Mouse (Mus musculus) embryonic facial prominence, embryonic 12.5 days (tissue): ENCODE data around the gene Akap8l. TPM values are rescaled to one million over a fixed set of nuclear protein-coding genes. Genes with fewer than 3 reads are reported as not detected.

Source experiments
- ATAC-seq: fragments of 200-750 bp; cut with Nextera tagmentation; 2 replicates; pipeline ENCODE4 v1.8.0; 2017; ENCODE audit not compliant: insufficient number of reproducible peaks, insufficient read depth, low FRiP score, low TSS enrichment
- H3K27ac ChIP-seq: fragments of 300-500 bp; sonication (generic); 2 replicates; pipeline ENCODE4 v1.5.1; 2016; ENCODE audit warnings: mild to moderate bottlenecking
- H3K27me3 ChIP-seq: fragments of 300-500 bp; sonication (generic); 2 replicates; pipeline ENCODE4 v1.6.1; 2016; ENCODE audit warnings: mild to moderate bottlenecking, moderate library complexity
- H3K36me3 ChIP-seq: fragments of 300-500 bp; sonication (generic); 2 replicates; pipeline ENCODE4 v1.6.1; 2016; ENCODE audit warnings: mild to moderate bottlenecking
- H3K4me1 ChIP-seq: fragments of 300-500 bp; sonication (generic); 2 replicates; pipeline ENCODE4 v1.6.1; 2016
- H3K4me2 ChIP-seq: fragments of 300-500 bp; sonication (generic); replicated peaks from 2 replicates; pipeline ENCODE4 v1.6.1; 2016; ENCODE audit warnings: mild to moderate bottlenecking, moderate library complexity
- H3K4me3 ChIP-seq: fragments of 300-500 bp; sonication (generic); 2 replicates; pipeline ENCODE4 v1.5.1; 2016; ENCODE audit warnings: mild to moderate bottlenecking
- H3K9ac ChIP-seq: fragments of 300-500 bp; sonication (generic); 2 replicates; pipeline ENCODE4 v1.6.1; 2016; ENCODE audit warnings: mild to moderate bottlenecking, moderate library complexity
- H3K9me3 ChIP-seq: fragments of 300-500 bp; sonication (generic); 2 replicates; pipeline ENCODE4 v1.6.1; 2016; ENCODE audit warnings: mild to moderate bottlenecking, moderate library complexity
- WGBS: fragments of 180-500 bp; shearing (Covaris S2); methylation state at CpG from one replicate; pipeline ENCODE4 v1.1.7; 2016; 5-methylcytosine and 5-hydroxymethylcytosine counted together
- polyA plus RNA-seq: library from polyadenylated mRNA; unstranded; fragments of >200 nt; fragmentation: Nextera tagmentation; extraction: Ambion mirVana; gene quantifications from 2 replicates; pipeline ENCODE4 v1.2.1, GENCODE M21; 2016

Akap8l gene
- polyA plus RNA-seq, 1 experiment from 2014 or later = 107 TPM

- peaks cover 89% of the 10 kb centered on the region for H3K36me3 ChIP-seq
- H3K27me3 ChIP-seq = no peaks in the 10 kb centered on the region
- H3K9ac ChIP-seq = no peak overlapping the region
- WGBS = 85% methylated on average over 24 of the region's 24 CpGs
- H3K27ac ChIP-seq = no peak overlapping the region
- no peaks in the 10 kb centered on the region for H3K4me1 ChIP-seq
- no peak for ATAC-seq
- H3K4me3 ChIP-seq = no peak overlapping the region
- H3K9me3 ChIP-seq = no peaks in the 10 kb centered on the region
- no peak overlapping the region for H3K4me2 ChIP-seq
Observed at GRCm38 (mm10) chr17:32356766-32357760, 6.7 kb upstream of the Akap8l start.

- ATAC-seq = no peak
- no peak overlapping the region for H3K9ac ChIP-seq
- WGBS = 84% methylated on average over 9 of the region's 9 CpGs
- H3K4me1 ChIP-seq = no peaks in the 10 kb centered on the region
- H3K4me2 ChIP-seq = no peak overlapping the region
- no peaks in the 10 kb centered on the region for H3K27me3 ChIP-seq
- H3K4me3 ChIP-seq = no peak overlapping the region
- no peaks in the 10 kb centered on the region for H3K9me3 ChIP-seq
- no peak overlapping the region for H3K27ac ChIP-seq
- H3K36me3 ChIP-seq = peaks cover 82% of the 10 kb centered on the region
Observed at GRCm38 (mm10) chr17:32356281-32356680, 5.9 kb upstream of the Akap8l start.

- no peaks in the 10 kb centered on the region for H3K27me3 ChIP-seq
- ATAC-seq = no peak
- no peaks in the 10 kb centered on the region for H3K9me3 ChIP-seq
- no peaks in the 10 kb centered on the region for H3K4me1 ChIP-seq
- H3K4me2 ChIP-seq = no peak overlapping the region
- H3K4me3 ChIP-seq = no peak overlapping the region
- H3K27ac ChIP-seq = no peak overlapping the region
- 88% methylated on average over 6 of the region's 6 CpGs for WGBS
- peaks cover 69% of the 10 kb centered on the region for H3K36me3 ChIP-seq
- H3K9ac ChIP-seq = no peak overlapping the region
Observed at GRCm38 (mm10) chr17:32355031-32355430, 4.6 kb upstream of the Akap8l start.

GRCm38 (mm10) chr17:32354211-32354610, 3.8 kb upstream of the Akap8l start:
- peaks cover 61% of the 10 kb centered on the region for H3K36me3 ChIP-seq
- H3K4me2 ChIP-seq = no peak overlapping the region
- no peak overlapping the region for H3K4me3 ChIP-seq
- H3K9ac ChIP-seq = no peak overlapping the region
- no peaks in the 10 kb centered on the region for H3K9me3 ChIP-seq
- H3K4me1 ChIP-seq = peaks cover 3% of the 10 kb centered on the region
- WGBS = 59% methylated on average over 5 of the region's 5 CpGs
- no peak overlapping the region for H3K27ac ChIP-seq
- no peaks in the 10 kb centered on the region for H3K27me3 ChIP-seq
- ATAC-seq = no peak

- 79% methylated on average over 4 of the region's 4 CpGs for WGBS
- Histone ChIP-seq H3K9ac (no peak overlapping the region), H3K4me2 (no peak overlapping the region), H3K36me3 (peaks cover 56% of the 10 kb centered on the region), H3K27me3 (no peaks in the 10 kb centered on the region), H3K4me1 (peaks cover 8% of the 10 kb centered on the region), H3K9me3 (no peaks in the 10 kb centered on the region), H3K27ac (no peak overlapping the region), H3K4me3 (no peak overlapping the region)
- ATAC-seq = no peak
Observed at GRCm38 (mm10) chr17:32353696-32354095, 3.3 kb upstream of the Akap8l start.

GRCm38 (mm10) chr17:32351726-32352125, 1.3 kb upstream of the Akap8l start:
- Histone ChIP-seq H3K9me3 (no peaks in the 10 kb centered on the region), H3K9ac (no peak overlapping the region), H3K27me3 (no peaks in the 10 kb centered on the region), H3K4me2 (no peak overlapping the region), H3K4me1 (peaks cover 11% of the 10 kb centered on the region), H3K36me3 (peaks cover 36% of the 10 kb centered on the region), H3K4me3 (no peak overlapping the region), H3K27ac (no peak overlapping the region)
- no peak for ATAC-seq

- H3K4me2 ChIP-seq = peak overlapping the region; percentile 71
- peaks cover 11% of the 10 kb centered on the region for H3K4me1 ChIP-seq
- no peak for ATAC-seq
- H3K9ac ChIP-seq = no peak overlapping the region
- 74% methylated on average over 3 of the region's 3 CpGs for WGBS
- no peaks in the 10 kb centered on the region for H3K9me3 ChIP-seq
- peaks cover 31% of the 10 kb centered on the region for H3K36me3 ChIP-seq
- 0 out of 2 replicates have a peak overlapping the region, but pooled peaks have one; percentile 87 for H3K4me3 ChIP-seq
- H3K27me3 ChIP-seq = no peaks in the 10 kb centered on the region
- H3K27ac ChIP-seq = no peak overlapping the region
Observed at GRCm38 (mm10) chr17:32351269-32351668, 862 bp upstream of the Akap8l start.

GRCm38 (mm10) chr17:32349851-32350381, 491 bp downstream of the Akap8l start:
- Histone ChIP-seq H3K27ac (peak overlapping the region; percentile 66), H3K27me3 (no peaks in the 10 kb centered on the region), H3K9ac (peak overlapping the region; percentile 72), H3K36me3 (peaks cover 18% of the 10 kb centered on the region), H3K4me2 (peak overlapping the region; percentile 71), H3K4me3 (peak overlapping the region; percentile 87), H3K4me1 (peaks cover 11% of the 10 kb centered on the region), H3K9me3 (no peaks in the 10 kb centered on the region)
- no peak for ATAC-seq
- under 1% methylated on average over 24 of the region's 24 CpGs for WGBS

GRCm38 (mm10) chr17:32349037-32349732, 1.2 kb downstream of the Akap8l start:
- peaks cover 11% of the 10 kb centered on the region for H3K4me1 ChIP-seq
- H3K4me2 ChIP-seq = peak overlapping the region; percentile 71
- peak overlapping the region; percentile 87 for H3K4me3 ChIP-seq
- ATAC-seq = no peak
- H3K27ac ChIP-seq = no peak overlapping the region
- 13% methylated on average over 4 of the region's 4 CpGs for WGBS
- H3K27me3 ChIP-seq = no peaks in the 10 kb centered on the region
- no peaks in the 10 kb centered on the region for H3K9me3 ChIP-seq
- peaks cover 11% of the 10 kb centered on the region for H3K36me3 ChIP-seq
- H3K9ac ChIP-seq = peak overlapping the region; percentile 72

- WGBS = 89% methylated on average over 2 of the region's 2 CpGs
- H3K4me3 ChIP-seq = no peak overlapping the region
- no peak for ATAC-seq
- H3K9ac ChIP-seq = 0 out of 2 replicates have a peak overlapping the region, but pooled peaks have one; percentile 5
- no peak overlapping the region for H3K4me2 ChIP-seq
- no peak overlapping the region for H3K27ac ChIP-seq
- H3K4me1 ChIP-seq = peaks cover 11% of the 10 kb centered on the region
- H3K27me3 ChIP-seq = no peaks in the 10 kb centered on the region
- no peaks in the 10 kb centered on the region for H3K9me3 ChIP-seq
- H3K36me3 ChIP-seq = peaks cover 12% of the 10 kb centered on the region
Observed at GRCm38 (mm10) chr17:32348406-32348805, 2.0 kb downstream of the Akap8l start.

- Histone ChIP-seq H3K27ac (no peak overlapping the region), H3K36me3 (peaks cover 41% of the 10 kb centered on the region), H3K27me3 (no peaks in the 10 kb centered on the region), H3K4me2 (no peak overlapping the region), H3K9ac (no peak overlapping the region), H3K4me1 (no peaks in the 10 kb centered on the region), H3K9me3 (no peaks in the 10 kb centered on the region), H3K4me3 (no peak overlapping the region)
- ATAC-seq = no peak
- 97% methylated on average over 1 of the region's 1 CpGs for WGBS
Observed at GRCm38 (mm10) chr17:32341102-32341501, 9.3 kb downstream of the Akap8l start.
